Mouse (Mus musculus) c-Kit-negative CD71-positive TER-119-positive erythroid progenitor cells, embryonic 14.5 days (primary cell): ENCODE results near the gene 4933436I01Rik.

Source experiments
- DNase-seq: peaks from one replicate; pipeline ENCODE4 v3.0.0-alpha.2; 2013; ENCODE audit warnings: low read depth, low spot score

Gene 4933436I01Rik

DNA sequence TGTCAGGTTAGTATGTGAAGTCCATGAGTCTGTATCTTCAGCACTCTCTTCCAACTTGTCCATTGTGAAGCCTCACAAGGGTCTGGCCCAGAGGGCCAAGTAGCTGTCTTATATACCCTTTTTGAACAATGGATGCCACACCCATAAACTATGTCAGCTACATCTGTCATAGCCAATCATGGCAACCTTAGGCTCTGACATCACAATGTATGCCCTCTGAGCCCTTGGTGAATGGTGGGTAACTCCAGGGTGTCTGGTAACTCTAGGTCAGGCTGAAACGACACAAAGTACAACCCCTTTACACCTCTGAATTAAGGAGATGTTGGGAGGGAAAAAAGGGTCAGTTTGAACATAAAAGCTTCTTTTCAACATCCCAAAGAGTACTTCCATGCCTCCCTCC lies at the start of gene 4933436I01Rik:
TSS of gene 4933436I01Rik (minus strand) at position 101 of the 400 bp plus-strand sequence.
- no peak for DNase-seq

DNA sequence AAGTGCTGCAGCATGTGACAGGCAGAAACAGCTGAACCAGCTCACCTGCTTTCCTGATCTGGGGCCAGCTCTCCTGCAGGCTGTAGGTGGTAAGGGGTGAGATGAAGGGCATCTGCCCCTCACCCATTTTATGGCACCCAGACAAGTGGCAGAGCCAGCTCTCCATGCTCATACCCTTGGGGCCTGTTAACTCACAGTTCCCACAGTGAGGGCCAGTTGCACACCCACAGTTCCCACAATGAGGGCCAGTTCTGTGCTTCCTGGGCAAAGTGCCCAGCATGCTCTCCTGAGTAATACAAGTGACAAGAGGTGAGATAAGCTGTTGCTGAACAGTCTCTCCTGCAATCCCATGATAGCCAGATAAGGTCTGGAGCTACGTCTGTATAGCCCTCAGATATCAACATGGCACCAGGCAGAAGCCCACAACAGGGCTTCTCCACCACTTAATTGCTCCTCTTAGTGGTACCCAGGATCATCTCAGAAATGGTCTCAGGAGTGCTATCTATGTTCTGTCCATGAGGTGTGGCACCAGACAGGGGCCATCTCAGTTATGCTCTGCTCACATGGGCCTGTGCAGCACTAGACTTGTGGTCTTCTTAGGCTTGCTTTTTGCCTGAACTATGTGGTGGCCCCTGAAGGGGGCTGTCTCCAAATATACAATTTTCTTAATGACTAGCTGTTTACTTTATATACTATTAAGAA lies 3.7 kb upstream of the 4933436I01Rik start:
- DNase-seq: no peak

DNA sequence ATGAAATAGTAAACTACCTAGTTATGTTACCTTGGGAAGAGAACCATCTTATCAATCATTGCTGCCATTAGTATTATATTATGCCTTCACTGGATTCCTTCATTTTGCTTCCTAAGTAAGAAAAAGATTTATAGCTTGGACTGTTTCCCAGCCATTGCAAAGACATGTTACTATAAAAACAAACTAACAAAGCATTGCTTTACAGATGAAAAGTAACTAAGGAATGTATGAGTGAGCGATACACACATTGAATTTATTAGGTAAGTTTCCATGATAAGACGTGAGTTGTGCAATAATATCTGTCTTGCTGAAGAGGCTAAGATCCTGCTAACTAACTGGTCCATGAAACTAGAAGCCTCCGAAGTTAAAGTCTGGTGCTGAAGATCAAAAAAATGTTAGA lies 37.8 kb downstream of the 4933436I01Rik start:
- DNase-seq: no peak
